Mouse (Mus musculus) hindbrain, embryonic 11.5 days (tissue): ENCODE results near the gene Mtr. TPM values are rescaled to one million over a fixed set of nuclear protein-coding genes. Genes with fewer than 3 reads are reported as not detected.
"Not testable (repeated sequence)": the region's sequence is repeated elsewhere in the genome, so short reads cannot be mapped to it uniquely, and the experiment has no call there.

ENCODE experiments used
- ATAC-seq: fragments of 200-750 bp; cut with Nextera tagmentation; 2 replicates; pipeline ENCODE4 v1.8.0; 2017; ENCODE audit warnings: mild to moderate bottlenecking, moderate TSS enrichment, moderate library complexity; ENCODE audit not compliant: low FRiP score
- DNase-seq: peaks from one replicate; pipeline ENCODE4 v3.0.0-alpha.2; 2015; ENCODE audit warnings: low spot score
- H3K27ac ChIP-seq: fragments of 300-500 bp; sonication (generic); 2 replicates; pipeline ENCODE4 v1.5.1; 2014; ENCODE audit warnings: mild to moderate bottlenecking, low read depth, low read length
- H3K27me3 ChIP-seq: fragments of 300-500 bp; sonication (generic); 2 replicates; pipeline ENCODE4 v1.6.1; 2014; ENCODE audit warnings: mild to moderate bottlenecking, low read length, moderate library complexity, mixed read lengths; ENCODE audit not compliant: control insufficient read depth, insufficient read depth
- H3K36me3 ChIP-seq: fragments of 300-500 bp; sonication (generic); 2 replicates; pipeline ENCODE4 v1.6.1; 2014; ENCODE audit warnings: mild to moderate bottlenecking, low read length, moderate library complexity, mixed read lengths; ENCODE audit not compliant: control insufficient read depth, insufficient read depth
- H3K4me1 ChIP-seq: fragments of 300-500 bp; sonication (generic); replicated peaks from 2 replicates; pipeline ENCODE4 v1.6.1; 2014; ENCODE audit warnings: low read length, mixed read lengths; ENCODE audit not compliant: control insufficient read depth, insufficient read depth
- H3K4me2 ChIP-seq: fragments of 300-500 bp; sonication (generic); replicated peaks from 2 replicates; pipeline ENCODE4 v1.6.1; 2014; ENCODE audit warnings: mild to moderate bottlenecking, low read depth, low read length
- H3K4me3 ChIP-seq: fragments of 300-500 bp; sonication (generic); 2 replicates; pipeline ENCODE4 v1.5.1; 2014; ENCODE audit warnings: low read depth, low read length
- H3K9ac ChIP-seq: fragments of 300-500 bp; sonication (generic); 2 replicates; pipeline ENCODE4 v1.6.1; 2014; ENCODE audit warnings: low read depth, low read length
- H3K9me3 ChIP-seq: fragments of 300-500 bp; sonication (generic); 2 replicates; pipeline ENCODE4 v1.6.1; 2016; ENCODE audit warnings: low read length; ENCODE audit not compliant: control insufficient read depth
- WGBS: fragments of 180-500 bp; shearing (Covaris S2); extraction: QIAGEN DNeasy Blood & Tissue Kit; methylation state at CpG from one replicate; pipeline ENCODE4 v1.1.7; 2014; 5-methylcytosine and 5-hydroxymethylcytosine counted together
- polyA plus RNA-seq: library from polyadenylated mRNA; unstranded; fragments of >200 nt; fragmentation: Nextera tagmentation; extraction: Ambion mirVana; gene quantifications from 2 replicates; pipeline ENCODE4 v1.2.1, GENCODE M21; 2014

Mtr gene
- polyA plus RNA-seq, 1 experiment from 2014 or later = 11.5 TPM

- DNase-seq (no peak), ATAC-seq (no peak)
Observed at GRCm38 (mm10) chr13:12160121-12160475, 97.8 kb downstream of the Mtr start.

DNA sequence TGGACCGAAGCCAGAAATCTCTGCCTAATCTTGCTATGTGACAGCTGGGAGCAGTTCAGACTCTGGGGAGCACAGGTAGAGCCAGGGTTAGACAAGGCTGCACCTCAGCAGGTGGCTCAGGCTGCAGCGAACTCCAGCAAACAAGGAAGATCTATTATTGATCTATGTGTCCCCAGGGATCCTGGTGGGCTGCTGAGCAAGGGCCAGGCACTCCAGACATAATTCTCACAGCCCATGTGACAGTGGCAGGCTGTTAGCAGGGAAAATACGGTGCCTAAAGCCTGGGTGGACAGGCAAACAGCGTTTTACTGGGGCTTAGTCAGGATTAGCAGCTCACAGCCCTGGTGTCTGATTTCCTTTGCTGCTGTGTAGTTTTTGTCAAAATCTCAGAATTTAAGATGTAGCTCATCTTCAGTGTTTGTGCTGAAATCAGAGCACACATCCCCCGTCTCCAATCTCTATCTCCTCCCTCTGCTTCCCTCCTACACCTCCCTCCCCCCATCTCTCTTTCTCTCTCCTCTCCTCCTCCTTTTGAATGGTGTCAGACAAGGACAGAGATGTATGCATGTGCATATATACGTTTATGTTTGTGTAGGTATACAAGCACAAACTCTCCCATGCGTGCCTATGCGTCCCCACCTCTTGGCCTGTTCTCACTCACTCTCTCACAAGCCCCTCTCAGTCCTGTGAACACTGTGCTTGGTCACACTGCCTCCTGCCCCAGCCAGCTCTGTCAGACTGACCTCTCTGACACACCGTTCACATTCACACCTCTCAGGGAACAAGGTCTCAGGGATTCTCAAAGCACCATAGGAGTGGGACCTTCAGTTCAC lies 98.4 kb downstream of the Mtr start:
- H3K36me3 ChIP-seq = no peaks in the 10 kb centered on the region
- H3K27ac ChIP-seq = no peak overlapping the region
- no peaks in the 10 kb centered on the region for H3K9me3 ChIP-seq
- no peak overlapping the region for H3K4me3 ChIP-seq
- ATAC-seq = peak; percentile 58
- no peak overlapping the region for H3K9ac ChIP-seq
- H3K4me1 ChIP-seq = no peaks in the 10 kb centered on the region
- no peak for DNase-seq
- WGBS = 52% methylated on average over 9 of the region's 9 CpGs
- H3K27me3 ChIP-seq = no peaks in the 10 kb centered on the region
- no peak overlapping the region for H3K4me2 ChIP-seq

More at GRCm38 (mm10) chr13:12160121-12160475, 97.8 kb downstream of the Mtr start:
- no peak overlapping the region for H3K9ac ChIP-seq
- no peaks in the 10 kb centered on the region for H3K36me3 ChIP-seq
- H3K4me1 ChIP-seq = no peaks in the 10 kb centered on the region
- no peak overlapping the region for H3K4me3 ChIP-seq
- H3K27me3 ChIP-seq = no peaks in the 10 kb centered on the region
- no peak overlapping the region for H3K4me2 ChIP-seq
- no peaks in the 10 kb centered on the region for H3K9me3 ChIP-seq
- H3K27ac ChIP-seq = no peak overlapping the region
- 91% methylated on average over 3 of the region's 3 CpGs for WGBS

DNA sequence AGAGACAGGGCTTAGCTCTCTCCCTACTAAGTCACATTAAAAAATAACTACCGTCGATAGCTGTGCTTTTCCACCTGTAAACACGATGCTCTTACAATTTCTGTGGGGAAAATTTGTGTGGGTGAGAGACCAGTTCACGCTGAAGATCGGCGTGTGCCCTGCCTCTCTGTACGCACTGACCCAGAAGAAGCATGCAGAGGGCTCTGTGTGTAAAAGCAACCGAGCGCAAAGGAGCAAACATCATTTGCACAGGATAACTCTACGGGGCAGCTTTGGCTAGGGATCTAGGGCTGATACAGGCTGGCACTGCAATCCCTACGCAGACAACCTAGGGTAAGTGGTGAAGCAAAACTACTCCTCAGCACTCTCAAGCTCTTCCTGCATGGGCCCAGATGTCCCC lies 104.0 kb downstream of the Mtr start:
- Histone ChIP-seq H3K36me3 (no peaks in the 10 kb centered on the region), H3K4me1 (no peaks in the 10 kb centered on the region), H3K9me3 (no peaks in the 10 kb centered on the region), H3K27ac (no peak overlapping the region), H3K4me3 (no peak overlapping the region), H3K9ac (no peak overlapping the region), H3K4me2 (no peak overlapping the region), H3K27me3 (no peaks in the 10 kb centered on the region)
- ATAC-seq (no peak), DNase-seq (no peak)
- WGBS = 81% methylated on average over 11 of the region's 11 CpGs

GRCm38 (mm10) chr13:12146918-12147507 lies 110.9 kb downstream of the Mtr start:
- WGBS = 79% methylated on average over 6 of the region's 6 CpGs
- no peak overlapping the region for H3K4me2 ChIP-seq
- no peak overlapping the region for H3K27ac ChIP-seq
- no peaks in the 10 kb centered on the region for H3K4me1 ChIP-seq
- no peaks in the 10 kb centered on the region for H3K27me3 ChIP-seq
- no peak for ATAC-seq
- H3K4me3 ChIP-seq = no peak overlapping the region
- H3K36me3 ChIP-seq = no peaks in the 10 kb centered on the region
- no peak overlapping the region for H3K9ac ChIP-seq
- no peak for DNase-seq
- no peaks in the 10 kb centered on the region for H3K9me3 ChIP-seq

DNA sequence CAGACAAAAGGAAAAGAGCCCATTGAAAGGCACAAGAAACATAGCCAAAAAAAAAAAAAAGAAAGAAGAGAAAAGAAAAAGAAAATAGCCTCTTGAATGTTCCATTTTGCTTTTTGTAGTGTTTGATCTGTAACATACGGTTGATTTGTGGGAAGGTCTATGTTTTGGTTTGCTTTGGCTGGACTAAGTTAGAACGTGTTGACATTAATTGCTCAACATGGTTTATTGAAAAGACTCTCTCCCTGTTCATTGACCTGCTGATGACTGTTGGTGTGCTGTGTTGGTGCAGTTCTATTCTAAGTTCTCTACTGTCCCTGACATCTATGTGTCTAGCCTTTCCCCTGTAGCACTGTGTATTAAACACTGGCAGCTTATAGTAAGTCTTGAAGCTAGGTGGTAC lies 111.5 kb downstream of the Mtr start:
- no peak for DNase-seq
- H3K27me3 ChIP-seq = no peaks in the 10 kb centered on the region
- H3K36me3 ChIP-seq = no peaks in the 10 kb centered on the region
- 91% methylated on average over 2 of the region's 2 CpGs for WGBS
- H3K27ac ChIP-seq = no peak overlapping the region
- H3K4me2 ChIP-seq = no peak overlapping the region
- no peak overlapping the region for H3K9ac ChIP-seq
- no peaks in the 10 kb centered on the region for H3K4me1 ChIP-seq
- ATAC-seq = no peak
- no peaks in the 10 kb centered on the region for H3K9me3 ChIP-seq
- no peak overlapping the region for H3K4me3 ChIP-seq

DNA sequence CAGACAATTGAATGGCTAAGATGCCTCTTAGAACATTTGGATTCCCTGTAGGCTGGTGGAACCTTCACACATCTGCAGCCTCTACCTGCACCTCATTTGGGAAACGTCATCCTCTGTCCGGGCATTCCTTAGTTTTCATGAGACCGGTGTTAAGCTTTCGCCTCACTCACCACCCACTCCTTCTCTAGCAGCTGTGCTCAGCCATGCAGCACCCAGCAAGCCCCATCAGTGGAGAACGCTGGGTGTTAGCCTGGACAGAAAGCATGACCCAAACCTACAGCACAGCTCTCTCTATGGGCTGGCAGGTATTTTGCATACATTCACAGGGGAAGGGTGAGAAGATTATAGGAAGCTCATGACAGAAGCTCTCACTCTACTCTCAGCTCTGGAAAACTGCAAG lies 114.6 kb downstream of the Mtr start:
- no peak overlapping the region for H3K4me3 ChIP-seq
- no peak overlapping the region for H3K4me2 ChIP-seq
- no peak for ATAC-seq
- no peaks in the 10 kb centered on the region for H3K9me3 ChIP-seq
- H3K9ac ChIP-seq = no peak overlapping the region
- 94% methylated on average over 5 of the region's 5 CpGs for WGBS
- no peaks in the 10 kb centered on the region for H3K27me3 ChIP-seq
- no peak for DNase-seq
- H3K27ac ChIP-seq = no peak overlapping the region
- H3K4me1 ChIP-seq = no peaks in the 10 kb centered on the region
- H3K36me3 ChIP-seq = no peaks in the 10 kb centered on the region

- not testable (repeated sequence) for H3K4me3 ChIP-seq, H3K9me3 ChIP-seq, H3K4me2 ChIP-seq, H3K4me1 ChIP-seq, ATAC-seq, H3K27me3 ChIP-seq, H3K27ac ChIP-seq, H3K9ac ChIP-seq, H3K36me3 ChIP-seq, DNase-seq
- 91% methylated on average over 10 of the region's 10 CpGs for WGBS
Observed at GRCm38 (mm10) chr13:12136461-12136860, 121.5 kb downstream of the Mtr start.

- Histone ChIP-seq H3K36me3 (no peaks in the 10 kb centered on the region), H3K4me3 (no peak overlapping the region), H3K9ac (no peak overlapping the region), H3K4me2 (no peak overlapping the region), H3K27me3 (no peaks in the 10 kb centered on the region), H3K4me1 (no peaks in the 10 kb centered on the region), H3K9me3 (no peaks in the 10 kb centered on the region), H3K27ac (no peak overlapping the region)
- WGBS = 84% methylated on average over 7 of the region's 7 CpGs
- DNase-seq (no peak), ATAC-seq (no peak)
Observed at GRCm38 (mm10) chr13:12133549-12133948, 124.4 kb downstream of the Mtr start.
